ENCODE assay signal across 9 mouse cellular contexts in genomic region chr5:32854818-32855217, GRCm38 (mm10). TPM values are rescaled to one million over a fixed set of nuclear protein-coding genes. Genes with fewer than 3 reads are reported as not detected.
A peak's percentile ranks its signal among the peaks of the same experiment; 100 is the strongest.
DNase-seq lines count a peak whose midpoint lies in the region; ATAC-seq lines count a peak whose summit lies in the region.
"Had no signal": no experiment of that assay in that cellular context is flagged by ENCODE, and none has a peak within 500 bp of the region (broad histone marks: within the 10 kb centered on the region; RNA-seq: fewer than 3 reads in every experiment).

No protein-coding gene starts in this region.

- no peaks in the 10 kb centered on the region for H3K36me3 ChIP-seq in forebrain, embryonic 11.5 days (ENCODE audit: control insufficient read depth, insufficient read depth, low read length)
- H3K36me3 ChIP-seq in forebrain, embryonic 13.5 days (ENCODE audit: poor library complexity, severe bottlenecking), result peaks cover 8% of the 10 kb centered on the region
- peaks cover 11% of the 10 kb centered on the region for H3K36me3 ChIP-seq in liver, embryonic 13.5 days
- H3K36me3 ChIP-seq in limb, embryonic 12.5 days, result peaks cover 15% of the 10 kb centered on the region; the same call in 1 of the 2 replicates

- H3K4me3 ChIP-seq in forebrain, embryonic 11.5 days (ENCODE audit: low read depth, low read length), result no peak overlapping the region
- no peak overlapping the region for H3K4me3 ChIP-seq in forebrain, embryonic 13.5 days
- H3K4me3 ChIP-seq in liver, embryonic 13.5 days (replicated peaks), result peak overlapping the region; percentile 99; the same call in 1 of the 2 replicates
- H3K4me3 ChIP-seq in limb, embryonic 12.5 days (replicated peaks), result no peak overlapping the region

- no peaks in the 10 kb centered on the region for H3K9me3 ChIP-seq in forebrain, embryonic 11.5 days (ENCODE audit: control insufficient read depth, low read length)
- H3K9me3 ChIP-seq in forebrain, embryonic 13.5 days (replicated peaks), result no peaks in the 10 kb centered on the region
- no peaks in the 10 kb centered on the region for H3K9me3 ChIP-seq in liver, embryonic 13.5 days (replicated peaks)
- no peaks in the 10 kb centered on the region for H3K9me3 ChIP-seq in limb, embryonic 12.5 days

- no peak overlapping the region for H3K4me2 ChIP-seq in forebrain, embryonic 11.5 days (ENCODE audit: low read depth, low read length, severe bottlenecking)
- H3K4me2 ChIP-seq in forebrain, embryonic 13.5 days, result no peak overlapping the region
- peak overlapping the region; percentile 86 for H3K4me2 ChIP-seq in liver, embryonic 13.5 days
- H3K4me2 ChIP-seq in limb, embryonic 12.5 days, result peak overlapping the region; percentile 74; the same call in 1 of the 2 replicates

- no peaks in the 10 kb centered on the region for H3K27me3 ChIP-seq in forebrain, embryonic 11.5 days (ENCODE audit: control insufficient read depth, insufficient read depth, low read length)
- no peaks in the 10 kb centered on the region for H3K27me3 ChIP-seq in forebrain, embryonic 13.5 days
- H3K27me3 ChIP-seq in liver, embryonic 13.5 days, result no peaks in the 10 kb centered on the region
- no peaks in the 10 kb centered on the region for H3K27me3 ChIP-seq in limb, embryonic 12.5 days

- 0 out of 2 replicates have a peak overlapping the region, but pooled peaks have one; percentile 57 for H3K27ac ChIP-seq in forebrain, embryonic 11.5 days (ENCODE audit: low read depth, low read length)
- no peak overlapping the region for H3K27ac ChIP-seq in forebrain, embryonic 13.5 days
- H3K27ac ChIP-seq in liver, embryonic 13.5 days, result peak overlapping the region; percentile 16; the same call in 1 of the 2 replicates
- 0 out of 2 replicates have a peak overlapping the region, but pooled peaks have one; percentile 54 for H3K27ac ChIP-seq in limb, embryonic 12.5 days

- 82% methylated on average over 4 of the region's 4 CpGs for WGBS in forebrain, embryonic 11.5 days
- WGBS in forebrain, embryonic 13.5 days, result 89% methylated on average over 4 of the region's 4 CpGs
- 80% methylated on average over 4 of the region's 4 CpGs for WGBS in liver, embryonic 13.5 days (ENCODE audit: insufficient replicate concordance)
- 87% methylated on average over 4 of the region's 4 CpGs for WGBS in limb, embryonic 12.5 days

- DNase-seq in forebrain, embryonic 11.5 days (ENCODE audit: low spot score), result no peak
- DNase-seq in liver, embryonic 13.5 days, result no peak
- no peak for DNase-seq in liver
- DNase-seq in neural tube, embryonic 10.5 days (ENCODE audit: extremely low spot score, low spot score), result peak; percentile 13
- DNase-seq in spleen, postnatal 36 days (ENCODE audit: low spot score in 2 of 2), result no peak
- no peak for DNase-seq in adrenal gland, postnatal 4 days (ENCODE audit: low spot score in 2 of 2)

- no peak overlapping the region for H3K9ac ChIP-seq in forebrain, embryonic 11.5 days (ENCODE audit: low read length)
- H3K9ac ChIP-seq in forebrain, embryonic 13.5 days, result no peak overlapping the region
- no peak overlapping the region for H3K9ac ChIP-seq in liver, embryonic 13.5 days
- H3K9ac ChIP-seq in limb, embryonic 12.5 days (replicated peaks), result no peak overlapping the region

- H3K4me1 ChIP-seq in forebrain, embryonic 11.5 days (replicated peaks; ENCODE audit: control insufficient read depth, insufficient read depth, low read length), result peaks cover 8% of the 10 kb centered on the region; the same call in 1 of the 2 replicates
- peaks cover 35% of the 10 kb centered on the region for H3K4me1 ChIP-seq in forebrain, embryonic 13.5 days
- H3K4me1 ChIP-seq in liver, embryonic 13.5 days (replicated peaks), result peaks cover 50% of the 10 kb centered on the region
- peaks cover 16% of the 10 kb centered on the region for H3K4me1 ChIP-seq in limb, embryonic 12.5 days (replicated peaks)

- no peak for ATAC-seq in forebrain, embryonic 11.5 days (replicated peaks; ENCODE audit: low FRiP score)
- no peak for ATAC-seq in forebrain, embryonic 13.5 days
- no peak for ATAC-seq in liver, embryonic 13.5 days (ENCODE audit: low read depth)
- ATAC-seq in limb, embryonic 12.5 days (ENCODE audit: insufficient number of reproducible peaks, insufficient read depth, low FRiP score, low TSS enrichment, low read depth), result no peak

RNA-seq across cellular contexts. Expression of gene Prr14l, which starts 0.8 kb away (rescaled TPM):
- 14.2 and 15.3 TPM in 2 replicates for polyA plus RNA-seq in forebrain, embryonic 11.5 days (2014; fragmentation: Nextera tagmentation; extraction: Ambion mirVana)
- polyA plus RNA-seq in forebrain, embryonic 13.5 days (2015; fragmentation: Nextera tagmentation; extraction: Ambion mirVana), result 17.6 and 18.3 TPM in 2 replicates
- polyA plus RNA-seq in liver, embryonic 13.5 days (2015; fragmentation: Nextera tagmentation; extraction: Ambion mirVana), result 7.7 and 8.6 TPM in 2 replicates
- 15.3 and 15.8 TPM in 2 replicates for polyA plus RNA-seq in limb, embryonic 12.5 days (2016; fragmentation: Nextera tagmentation; extraction: Ambion mirVana)
- total RNA-seq in adrenal gland, postnatal 4 days (2021), result 10 to 100 TPM; 32.9 to 36.4 TPM

RNA-seq across cellular contexts. Expression of gene Depdc5, which starts 8.7 kb away (rescaled TPM):
- 32.6 and 40.3 TPM in 2 replicates for polyA plus RNA-seq in forebrain, embryonic 11.5 days (2014; fragmentation: Nextera tagmentation; extraction: Ambion mirVana)
- 32.8 and 36.0 TPM in 2 replicates for polyA plus RNA-seq in forebrain, embryonic 13.5 days (2015; fragmentation: Nextera tagmentation; extraction: Ambion mirVana)
- polyA plus RNA-seq in liver, embryonic 13.5 days (2015; fragmentation: Nextera tagmentation; extraction: Ambion mirVana), result 7.4 and 9.7 TPM in 2 replicates
- 34.4 and 36.3 TPM in 2 replicates for polyA plus RNA-seq in limb, embryonic 12.5 days (2016; fragmentation: Nextera tagmentation; extraction: Ambion mirVana)
- 10 to 100 TPM; 37.7 to 43.5 TPM for total RNA-seq in adrenal gland, postnatal 4 days (2021)

RNA-seq across cellular contexts. Expression of gene Gm20671, which starts 27.9 kb away (rescaled TPM):
- polyA plus RNA-seq in forebrain, embryonic 11.5 days (2014; fragmentation: Nextera tagmentation; extraction: Ambion mirVana), result not detected in 2 replicates
- polyA plus RNA-seq in forebrain, embryonic 13.5 days (2015; fragmentation: Nextera tagmentation; extraction: Ambion mirVana), result not detected in 2 replicates
- polyA plus RNA-seq in liver, embryonic 13.5 days (2015; fragmentation: Nextera tagmentation; extraction: Ambion mirVana), result not detected in 2 replicates
- not detected in 2 replicates for polyA plus RNA-seq in limb, embryonic 12.5 days (2016; fragmentation: Nextera tagmentation; extraction: Ambion mirVana)
- total RNA-seq in adrenal gland, postnatal 4 days (2021), result not detected
- total RNA-seq: layer of hippocampus, postnatal 25 days had no signal

Comparison
In these comparisons a context has a peak if more than half of its experiments do, and no peak if none do; other contexts are left out.
1. H3K4me2 ChIP-seq: peak in liver, embryonic 13.5 days (single experiment) and limb, embryonic 12.5 days (single experiment); none in forebrain, embryonic 11.5 days (single experiment) and forebrain, embryonic 13.5 days (single experiment).